Mouse (Mus musculus): Measurements from ENCODE around the gene Qdpr. TPM values are rescaled to one million over a fixed set of nuclear protein-coding genes. Genes with fewer than 3 reads are reported as not detected.
"Not testable (repeated sequence)": the region's sequence is repeated elsewhere in the genome, so short reads cannot be mapped to it uniquely, and the experiment has no call there.

Gene Qdpr
- total and polyA plus RNA-seq, 3 experiments = 29.9 to 65.5 (median 32.3) TPM

DNA sequence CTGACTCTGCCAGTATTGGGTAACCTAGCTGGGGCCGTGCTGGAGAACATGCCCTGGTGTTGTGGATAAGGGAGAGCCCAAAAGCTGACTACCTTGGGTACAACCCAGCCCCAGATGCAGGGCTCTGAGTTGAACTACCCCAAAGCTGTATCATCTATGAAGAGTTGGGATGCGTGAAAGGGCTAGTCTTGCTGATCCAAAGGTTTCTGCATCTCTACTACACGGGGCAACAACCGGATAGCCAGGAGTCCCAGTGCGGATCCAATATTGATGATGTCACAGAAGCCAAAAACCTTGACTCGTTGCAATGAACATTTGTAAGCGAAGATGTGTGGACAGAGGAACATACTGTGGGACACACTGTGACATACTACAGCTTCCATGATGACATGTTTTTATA lies 22.1 kb downstream of the Qdpr start:
- ATAC-seq (ENCODE audit: extremely low read depth, insufficient number of reproducible peaks, low FRiP score, poor library complexity, severe bottlenecking) = no peak
- no peak for DNase-seq (ENCODE audit: low spot score)
- Histone ChIP-seq H3K9me3 (replicated peaks) (no peaks in the 10 kb centered on the region), H3K27me3 (ENCODE audit: insufficient read depth, low read length) (no peaks in the 10 kb centered on the region), H3K36me3 (replicated peaks) (peaks cover 16% of the 10 kb centered on the region), H3K4me1 (ENCODE audit: insufficient read depth, low read depth, low read length) (no peaks in the 10 kb centered on the region; the same call in 1 of the 2 replicates), H3K4me3 (ENCODE audit: low read depth, low read length) (no peak overlapping the region)
- TF ChIP-seq CTCF (IDR thresholded peaks at IDR 0.05; ENCODE audit: low read depth, low read length) = no peak
- TF ChIP-seq POLR2AphosphoS5 (IDR thresholded peaks at IDR 0.05; ENCODE audit: insufficient replicate concordance, low read depth, low read length) = no peak
- no peak for TF ChIP-seq GATA2 (IDR thresholded peaks at IDR 0.05; ENCODE audit: borderline replicate concordance, low read depth, low read length)
- TF ChIP-seq TAL1 (conservative IDR thresholded peaks at IDR 0.05; ENCODE audit: low read depth, low read length) = no peak
- TF ChIP-seq GATA1 (IDR thresholded peaks at IDR 0.05; ENCODE audit: borderline replicate concordance, low read length) = no peak

DNA sequence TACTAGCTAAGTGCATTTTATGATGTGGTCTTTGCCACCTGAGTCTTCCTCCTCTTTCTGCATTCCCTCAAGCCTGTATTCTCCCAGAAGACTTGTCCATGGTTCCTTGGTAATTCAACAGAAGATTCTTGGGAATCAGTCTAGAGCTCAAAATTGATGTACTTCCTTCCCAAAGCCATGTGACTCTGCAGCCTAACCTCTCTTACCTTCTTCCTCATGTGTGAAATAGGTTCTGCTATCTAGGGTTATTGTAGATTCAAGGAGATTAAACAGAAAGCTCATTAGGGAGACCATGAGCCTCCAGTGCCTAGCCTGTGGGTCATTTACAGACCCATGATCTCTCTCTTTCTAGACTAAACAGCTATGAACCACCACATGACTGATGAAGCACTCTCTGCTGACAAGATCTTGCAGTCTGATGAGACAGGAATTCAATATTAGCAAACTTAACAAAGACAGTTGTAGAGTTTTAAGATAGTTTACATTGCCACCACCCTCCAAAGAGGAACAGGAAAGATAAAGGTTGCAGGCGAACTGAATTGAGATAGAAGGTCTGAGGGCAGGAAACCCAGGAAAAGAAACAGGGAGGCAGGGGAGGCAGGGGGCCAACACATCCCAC lies 23.5 kb downstream of the Qdpr start:
- no peak overlapping the region for H3K4me3 ChIP-seq (ENCODE audit: low read depth, low read length)
- H3K27me3 ChIP-seq (ENCODE audit: insufficient read depth, low read length) = no peaks in the 10 kb centered on the region
- no peaks in the 10 kb centered on the region for H3K9me3 ChIP-seq (replicated peaks)
- peaks cover 7% of the 10 kb centered on the region for H3K36me3 ChIP-seq (replicated peaks)
- TF ChIP-seq POLR2AphosphoS5 (IDR thresholded peaks at IDR 0.05; ENCODE audit: insufficient replicate concordance, low read depth, low read length) (no peak), GATA1 (IDR thresholded peaks at IDR 0.05; ENCODE audit: borderline replicate concordance, low read length) (no peak)
- H3K4me1 ChIP-seq (ENCODE audit: insufficient read depth, low read depth, low read length) = peaks cover 5% of the 10 kb centered on the region; the same call in 1 of the 2 replicates
- DNase-seq (ENCODE audit: low spot score) (no peak), ATAC-seq (ENCODE audit: extremely low read depth, insufficient number of reproducible peaks, low FRiP score, poor library complexity, severe bottlenecking) (no peak)

DNA sequence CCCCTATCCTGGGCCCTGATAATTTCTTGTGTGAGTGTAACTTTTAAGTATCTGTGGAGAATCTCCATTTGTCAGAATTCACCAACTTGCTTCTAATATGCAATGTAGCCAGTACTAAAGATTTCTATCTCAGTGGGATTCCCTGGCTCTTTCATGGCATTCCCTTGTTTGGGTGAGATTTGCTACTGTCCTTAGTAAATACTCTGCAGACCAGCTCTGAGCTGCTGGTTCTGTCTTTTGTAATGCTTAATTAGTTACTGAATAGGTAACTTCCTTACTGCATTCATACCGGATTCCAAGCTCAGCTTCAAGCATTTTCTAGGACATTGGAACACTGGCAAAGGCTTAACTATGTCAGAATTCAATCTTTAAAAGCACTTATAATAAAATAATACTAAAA lies 24.3 kb downstream of the Qdpr start:
- not testable (repeated sequence) for H3K9me3 ChIP-seq (replicated peaks); H3K27me3 ChIP-seq (ENCODE audit: insufficient read depth, low read length); H3K36me3 ChIP-seq (replicated peaks); DNase-seq (ENCODE audit: low spot score); ATAC-seq (ENCODE audit: extremely low read depth, insufficient number of reproducible peaks, low FRiP score, poor library complexity, severe bottlenecking); H3K4me3 ChIP-seq (ENCODE audit: low read depth, low read length); H3K4me1 ChIP-seq (ENCODE audit: insufficient read depth, low read depth, low read length)

DNA sequence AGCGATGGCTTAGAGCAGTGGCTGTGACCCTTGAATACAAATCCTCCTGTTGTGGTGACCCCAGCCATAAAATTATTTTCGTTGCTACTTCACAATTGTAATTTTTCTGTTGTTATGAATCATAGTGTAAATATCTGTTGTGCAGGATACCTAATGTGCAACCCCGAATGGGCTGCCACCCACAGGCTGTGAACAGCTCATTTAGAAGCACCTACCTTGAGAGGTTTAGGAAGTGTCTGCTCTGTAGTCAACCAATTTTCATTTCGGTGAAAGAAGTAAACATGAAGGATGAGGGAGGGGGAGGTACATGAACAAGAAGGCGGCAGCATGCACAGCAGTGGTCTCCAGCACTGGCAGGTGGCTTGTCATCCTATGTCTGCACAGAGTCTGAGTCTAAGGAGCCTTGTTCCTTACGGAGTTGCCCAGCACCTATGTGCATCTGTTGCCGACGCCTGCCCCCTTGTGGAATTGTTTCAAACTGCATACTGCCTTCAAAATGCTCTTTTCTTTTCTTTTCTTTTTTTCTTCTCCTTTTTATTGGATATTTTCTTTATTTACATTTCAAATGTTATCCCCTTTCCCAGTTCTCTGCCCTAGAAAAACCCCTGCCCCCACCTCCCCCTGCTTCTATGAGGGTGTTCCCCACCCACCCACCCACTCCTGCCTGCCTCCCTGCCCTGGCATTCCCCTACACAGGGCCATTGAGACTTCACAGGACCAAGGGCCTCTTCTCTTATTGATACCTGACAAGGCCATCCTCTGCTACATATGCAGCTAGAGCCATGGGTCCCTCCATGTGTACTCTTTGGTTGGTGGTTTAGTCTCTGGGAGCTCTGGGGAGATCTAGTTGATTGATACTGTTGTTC lies 25.8 kb downstream of the Qdpr start:
- Histone ChIP-seq H3K27me3 (ENCODE audit: insufficient read depth, low read length) (no peaks in the 10 kb centered on the region), H3K4me3 (ENCODE audit: low read depth, low read length) (no peak overlapping the region), H3K4me1 (ENCODE audit: insufficient read depth, low read depth, low read length) (peaks cover 10% of the 10 kb centered on the region; the same call in 1 of the 2 replicates), H3K36me3 (replicated peaks) (no peaks in the 10 kb centered on the region), H3K9me3 (replicated peaks) (no peaks in the 10 kb centered on the region)
- DNase-seq (ENCODE audit: low spot score) (no peak), ATAC-seq (ENCODE audit: extremely low read depth, insufficient number of reproducible peaks, low FRiP score, poor library complexity, severe bottlenecking) (no peak)
- TF ChIP-seq GATA1 (IDR thresholded peaks at IDR 0.05; ENCODE audit: borderline replicate concordance, low read length) (no peak), TAL1 (conservative IDR thresholded peaks at IDR 0.05; ENCODE audit: low read depth, low read length) (no peak)

DNA sequence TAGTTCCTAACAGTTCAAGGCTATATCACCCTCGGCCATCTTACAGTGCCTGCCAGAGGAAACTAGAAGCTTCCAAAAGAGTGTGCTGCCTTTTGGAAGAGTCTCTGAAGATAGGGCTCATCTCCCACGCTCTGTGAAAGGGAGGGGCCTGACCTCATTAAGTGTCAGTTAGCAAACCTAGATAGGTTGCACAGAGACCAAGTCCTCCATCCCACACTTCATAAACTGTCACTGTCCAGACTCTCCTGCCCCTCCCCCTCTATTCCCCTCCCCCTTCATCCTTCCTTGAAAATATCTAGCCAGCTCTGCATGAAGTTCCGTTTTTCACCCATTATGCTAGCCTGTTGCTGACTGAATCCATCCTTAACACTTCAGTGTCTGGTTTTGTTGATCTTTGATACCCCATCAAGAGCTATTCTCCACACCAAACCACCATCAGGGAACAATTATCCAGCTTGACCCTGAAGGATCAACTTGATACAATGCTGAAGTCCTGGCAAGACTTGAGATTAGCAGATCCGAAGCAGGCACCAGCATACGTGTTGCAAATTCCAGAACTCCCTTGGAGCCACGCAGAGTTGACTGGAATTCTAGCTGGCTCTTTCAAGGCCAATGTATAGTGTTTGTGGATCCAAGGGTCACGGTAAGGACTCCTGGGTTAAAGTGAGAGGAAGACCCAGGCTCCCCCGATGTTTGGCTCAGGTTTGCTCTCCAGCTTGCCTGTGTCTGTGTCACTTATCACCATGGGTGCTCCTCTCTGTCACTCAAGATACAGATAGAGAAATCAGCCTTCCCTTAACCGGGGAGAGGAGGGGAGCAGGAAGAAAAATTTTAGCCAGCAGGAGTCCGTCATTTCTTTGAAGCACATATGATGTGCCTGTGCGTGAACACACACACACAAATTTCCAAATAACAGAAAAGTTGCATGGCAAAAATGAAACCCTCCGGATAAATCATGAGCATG lies 27.9 kb downstream of the Qdpr start:
- DNase-seq (ENCODE audit: low spot score) (no peak), ATAC-seq (ENCODE audit: extremely low read depth, insufficient number of reproducible peaks, low FRiP score, poor library complexity, severe bottlenecking) (no peak)
- Histone ChIP-seq H3K4me3 (ENCODE audit: low read depth, low read length) (no peak overlapping the region), H3K4me1 (ENCODE audit: insufficient read depth, low read depth, low read length) (peaks cover 10% of the 10 kb centered on the region; the same call in 1 of the 2 replicates), H3K9me3 (replicated peaks) (no peaks in the 10 kb centered on the region), H3K36me3 (replicated peaks) (no peaks in the 10 kb centered on the region), H3K27me3 (ENCODE audit: insufficient read depth, low read length) (no peaks in the 10 kb centered on the region)
- TF ChIP-seq CTCF (IDR thresholded peaks at IDR 0.05; ENCODE audit: low read depth, low read length) (no peak), GATA2 (IDR thresholded peaks at IDR 0.05; ENCODE audit: borderline replicate concordance, low read depth, low read length) (no peak), POLR2AphosphoS5 (IDR thresholded peaks at IDR 0.05; ENCODE audit: insufficient replicate concordance, low read depth, low read length) (no peak), TAL1 (conservative IDR thresholded peaks at IDR 0.05; ENCODE audit: low read depth, low read length) (no peak), GATA1 (IDR thresholded peaks at IDR 0.05; ENCODE audit: borderline replicate concordance, low read length) (no peak)

DNA sequence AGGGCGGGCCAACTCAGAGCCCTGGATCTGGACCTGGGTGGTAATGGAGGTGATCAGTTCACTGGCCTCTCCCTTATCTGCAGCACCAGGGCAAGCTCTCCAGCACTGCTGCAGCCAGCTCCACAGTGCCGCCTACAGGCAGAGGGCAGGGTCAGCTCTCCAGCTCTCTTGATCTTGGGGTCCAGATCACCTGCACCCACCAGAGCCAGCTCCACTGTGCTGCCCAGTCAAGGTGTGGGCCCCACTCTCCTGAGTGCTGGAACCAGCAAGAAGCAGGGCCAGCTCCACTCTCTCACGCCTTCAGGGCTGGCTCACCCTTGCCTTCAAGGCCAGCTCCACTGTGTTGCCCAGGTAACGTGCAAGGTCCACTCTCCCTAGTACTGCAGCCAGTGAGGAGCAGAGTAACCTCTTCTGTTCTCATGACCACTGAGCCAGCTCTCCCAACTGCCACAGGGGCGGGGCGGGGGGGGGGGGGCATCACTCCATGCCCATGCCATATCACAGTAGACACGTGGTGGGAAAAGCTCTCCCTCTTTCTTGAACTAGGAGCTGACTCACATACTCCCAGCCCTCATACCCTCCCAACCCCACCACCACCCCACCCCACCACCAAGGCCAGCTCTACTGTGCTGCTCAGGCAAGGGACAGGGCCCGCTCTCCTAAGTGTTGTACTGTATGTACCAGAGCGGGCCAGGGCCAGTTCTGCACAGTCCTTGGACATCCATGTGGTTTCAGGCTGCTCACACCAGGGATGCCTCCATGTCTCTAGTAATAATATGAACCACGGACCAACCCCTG lies 30.0 kb downstream of the Qdpr start:
- ATAC-seq (ENCODE audit: extremely low read depth, insufficient number of reproducible peaks, low FRiP score, poor library complexity, severe bottlenecking) (no peak), DNase-seq (ENCODE audit: low spot score) (no peak)
- Histone ChIP-seq H3K36me3 (replicated peaks) (no peaks in the 10 kb centered on the region), H3K9me3 (replicated peaks) (no peaks in the 10 kb centered on the region), H3K4me3 (ENCODE audit: low read depth, low read length) (no peak overlapping the region), H3K4me1 (ENCODE audit: insufficient read depth, low read depth, low read length) (peaks cover 10% of the 10 kb centered on the region; the same call in 1 of the 2 replicates), H3K27me3 (ENCODE audit: insufficient read depth, low read length) (no peaks in the 10 kb centered on the region)
- no peak for TF ChIP-seq GATA2 (IDR thresholded peaks at IDR 0.05; ENCODE audit: borderline replicate concordance, low read depth, low read length)
- no peak for TF ChIP-seq GATA1 (IDR thresholded peaks at IDR 0.05; ENCODE audit: borderline replicate concordance, low read length)
- no peak for TF ChIP-seq POLR2AphosphoS5 (IDR thresholded peaks at IDR 0.05; ENCODE audit: insufficient replicate concordance, low read depth, low read length)
- 0 out of 2 replicates have a peak, but pooled peaks have one; percentile 34 for TF ChIP-seq CTCF (IDR thresholded peaks at IDR 0.05; ENCODE audit: low read depth, low read length)
